Mouse (Mus musculus) embryo, embryonic 9.5 days (tissue): ENCODE results near the gene Thrb.
"Not testable (repeated sequence)": the region's sequence is repeated elsewhere in the genome, so short reads cannot be mapped to it uniquely, and the experiment has no call there.

ENCODE experiments used
- DNase-seq: peaks from one replicate; pipeline ENCODE4 v3.0.0-alpha.2; 2017; ENCODE audit errors: extremely low spot score

Gene Thrb

GRCm38 (mm10) chr14:17933475-17933874, 273.4 kb downstream of the Thrb start:
- DNase-seq: no peak

- DNase-seq: not testable (repeated sequence)
Observed at GRCm38 (mm10) chr14:17934779-17935178, 274.7 kb downstream of the Thrb start.

- DNase-seq: no peak
Observed at GRCm38 (mm10) chr14:17954038-17954437, 294.0 kb downstream of the Thrb start.

- DNase-seq: no peak
Observed at GRCm38 (mm10) chr14:17959901-17960300, 299.8 kb downstream of the Thrb start.

GRCm38 (mm10) chr14:17967117-17967726, 307.2 kb downstream of the Thrb start:
- DNase-seq: peak; percentile 54

GRCm38 (mm10) chr14:17972132-17972531, 312.1 kb downstream of the Thrb start:
- no peak for DNase-seq

- no peak for DNase-seq
Observed at GRCm38 (mm10) chr14:17972665-17973064, 312.6 kb downstream of the Thrb start.

- DNase-seq: no peak
Observed at GRCm38 (mm10) chr14:17975786-17976185, 315.7 kb downstream of the Thrb start.

- DNase-seq: no peak
Observed at GRCm38 (mm10) chr14:17978259-17978658, 318.2 kb downstream of the Thrb start.

GRCm38 (mm10) chr14:17981258-17981657, 321.2 kb downstream of the Thrb start:
- no peak for DNase-seq

- no peak for DNase-seq
Observed at GRCm38 (mm10) chr14:17982017-17982416, 322.0 kb downstream of the Thrb start.

GRCm38 (mm10) chr14:17983390-17983789, 323.3 kb downstream of the Thrb start:
- no peak for DNase-seq

GRCm38 (mm10) chr14:17983839-17984238, 323.8 kb downstream of the Thrb start:
- DNase-seq: no peak

- no peak for DNase-seq
Observed at GRCm38 (mm10) chr14:17988580-17988979, 328.5 kb downstream of the Thrb start.

GRCm38 (mm10) chr14:17989182-17989581, 329.1 kb downstream of the Thrb start:
- no peak for DNase-seq

- DNase-seq: no peak
Observed at GRCm38 (mm10) chr14:17990186-17990585, 330.1 kb downstream of the Thrb start.

GRCm38 (mm10) chr14:18001886-18002285, 341.8 kb downstream of the Thrb start:
- no peak for DNase-seq

GRCm38 (mm10) chr14:18003686-18004085, 343.6 kb downstream of the Thrb start:
- DNase-seq: no peak

- no peak for DNase-seq
Observed at GRCm38 (mm10) chr14:18008524-18008923, 348.5 kb downstream of the Thrb start.

GRCm38 (mm10) chr14:18016604-18017003, 356.5 kb downstream of the Thrb start:
- no peak for DNase-seq

- DNase-seq: no peak
Observed at GRCm38 (mm10) chr14:18020128-18020527, 360.1 kb downstream of the Thrb start.

- DNase-seq: no peak
Observed at GRCm38 (mm10) chr14:18020636-18021035, 360.6 kb downstream of the Thrb start.

- DNase-seq: no peak
Observed at GRCm38 (mm10) chr14:18021726-18022125, 361.7 kb downstream of the Thrb start.

GRCm38 (mm10) chr14:18022351-18022750, 362.3 kb downstream of the Thrb start:
- no peak for DNase-seq
